Mouse (Mus musculus) forebrain, postnatal 0 days (tissue): ENCODE results near the gene Mypn. TPM values are rescaled to one million over a fixed set of nuclear protein-coding genes. Genes with fewer than 3 reads are reported as not detected.

Experiments used
- ATAC-seq: fragments of 200-750 bp; cut with Nextera tagmentation; 2 replicates; pipeline ENCODE4 v1.8.0; 2017; ENCODE audit warnings: mild to moderate bottlenecking, moderate library complexity
- DNase-seq: peaks from one replicate; pipeline ENCODE4 v3.0.0-alpha.2; 2015
- H3K27ac ChIP-seq: fragments of 300-500 bp; sonication (generic); 2 replicates; pipeline ENCODE4 v1.5.1; 2014; ENCODE audit warnings: low read depth, mild to moderate bottlenecking, antibody characterized with exemption, low read length, moderate library complexity, mixed read lengths
- H3K27me3 ChIP-seq: fragments of 300-500 bp; sonication (generic); 2 replicates; pipeline ENCODE4 v1.6.1; 2014; ENCODE audit warnings: mild to moderate bottlenecking, low read length, mixed read lengths; ENCODE audit not compliant: insufficient read depth
- H3K36me3 ChIP-seq: fragments of 300-500 bp; sonication (generic); 2 replicates; pipeline ENCODE4 v1.6.1; 2014; ENCODE audit warnings: mild to moderate bottlenecking, moderate library complexity; ENCODE audit not compliant: insufficient read depth
- H3K4me1 ChIP-seq: fragments of 300-500 bp; sonication (generic); 2 replicates; pipeline ENCODE4 v1.6.1; 2014; ENCODE audit warnings: antibody characterized with exemption; ENCODE audit not compliant: insufficient read depth
- H3K4me2 ChIP-seq: fragments of 300-500 bp; sonication (generic); 2 replicates; pipeline ENCODE4 v1.6.1; 2014; ENCODE audit warnings: low read depth, mild to moderate bottlenecking, moderate library complexity
- H3K4me3 ChIP-seq: fragments of 300-500 bp; sonication (generic); 2 replicates; pipeline ENCODE4 v1.5.1; 2014; ENCODE audit warnings: low read depth, low read length, mixed read lengths
- H3K9ac ChIP-seq: fragments of 300-500 bp; sonication (generic); 2 replicates; pipeline ENCODE4 v1.6.1; 2014; ENCODE audit warnings: mild to moderate bottlenecking
- H3K9me3 ChIP-seq: fragments of 300-500 bp; sonication (generic); 2 replicates; pipeline ENCODE4 v1.6.1; 2016; ENCODE audit warnings: low read length
- CTCF ChIP-seq: sonication (generic); IDR thresholded peaks from 2 replicates; pipeline ENCODE4 v1.5.1; 2016; ENCODE audit warnings: antibody characterized with exemption, control low read depth, low read depth
- WGBS: fragments of 180-500 bp; shearing (Covaris S2); extraction: QIAGEN DNeasy Blood & Tissue Kit; methylation state at CpG from one replicate; pipeline ENCODE4 v1.1.7; 2014; 5-methylcytosine and 5-hydroxymethylcytosine counted together
- polyA plus RNA-seq: library from polyadenylated mRNA; unstranded; fragments of >200 nt; fragmentation: Nextera tagmentation; extraction: Ambion mirVana; gene quantifications from 2 replicates; pipeline ENCODE4 v1.2.1, GENCODE M21; 2015
- total RNA-seq: library from RNA; depleted of rRNA; stranded (reverse); fragments of >200 nt; gene quantifications from 2 replicates; pipeline ENCODE4 v1.2.3, GENCODE M21; 2014; rRNA removed

Mypn gene
- 0.62 and 1.2 TPM in 2 replicates for total RNA-seq
- 0.36 and 0.67 TPM in 2 replicates for polyA plus RNA-seq

GRCm38 (mm10) chr10:63203728-63204127 is at the start of gene Mypn:
TSS of gene Mypn (minus strand) at chr10:63203952.
- H3K27me3 ChIP-seq: no peaks in the 10 kb centered on the region
- H3K4me1 ChIP-seq: no peaks in the 10 kb centered on the region
- WGBS: 93% methylated on average over 15 of the region's 15 CpGs
- H3K4me2 ChIP-seq: no peak within 1 kb of the TSS
- H3K36me3 ChIP-seq: no peaks in the 10 kb centered on the region
- H3K9ac ChIP-seq: no peak within 1 kb of the TSS
- TF ChIP-seq CTCF: no peak
- no peak within 1 kb of the TSS for H3K4me3 ChIP-seq
- no peak for DNase-seq
- no peaks in the 10 kb centered on the region for H3K9me3 ChIP-seq
- no peak for ATAC-seq
- H3K27ac ChIP-seq: no peak within 1 kb of the TSS

- no peak overlapping the region for H3K4me2 ChIP-seq
- WGBS: 89% methylated on average over 6 of the region's 6 CpGs
- ATAC-seq: no peak
- no peaks in the 10 kb centered on the region for H3K27me3 ChIP-seq
- H3K9ac ChIP-seq: no peak overlapping the region
- no peak overlapping the region for H3K4me3 ChIP-seq
- H3K4me1 ChIP-seq: peaks cover 5% of the 10 kb centered on the region; the same call in 1 of the 2 replicates
- H3K27ac ChIP-seq: no peak overlapping the region
- TF ChIP-seq CTCF: no peak
- H3K9me3 ChIP-seq: no peaks in the 10 kb centered on the region
- peaks cover 7% of the 10 kb centered on the region for H3K36me3 ChIP-seq
- no peak for DNase-seq
Measured at GRCm38 (mm10) chr10:63248421-63248820, 44.7 kb upstream of the Mypn start.

- H3K9ac ChIP-seq: no peak overlapping the region
- H3K9me3 ChIP-seq: no peaks in the 10 kb centered on the region
- no peak overlapping the region for H3K4me2 ChIP-seq
- TF ChIP-seq CTCF: no peak
- DNase-seq (no peak), ATAC-seq (no peak)
- 75% methylated on average over 7 of the region's 7 CpGs for WGBS
- H3K27me3 ChIP-seq: no peaks in the 10 kb centered on the region
- H3K27ac ChIP-seq: no peak overlapping the region
- peaks cover 9% of the 10 kb centered on the region for H3K4me1 ChIP-seq
- no peak overlapping the region for H3K4me3 ChIP-seq
- H3K36me3 ChIP-seq: no peaks in the 10 kb centered on the region
Measured at GRCm38 (mm10) chr10:63247457-63247856, 43.7 kb upstream of the Mypn start.

- 97% methylated on average over 3 of the region's 3 CpGs for WGBS
- no peak for DNase-seq
Measured at GRCm38 (mm10) chr10:63245846-63246245, 42.1 kb upstream of the Mypn start.

GRCm38 (mm10) chr10:63244746-63245145 is 41.0 kb upstream of the Mypn start:
- Histone ChIP-seq H3K9ac (peak overlapping the region; percentile 86; the same call in 1 of the 2 replicates), H3K27me3 (no peaks in the 10 kb centered on the region), H3K4me3 (peak overlapping the region; percentile 91), H3K4me1 (peaks cover 10% of the 10 kb centered on the region), H3K36me3 (no peaks in the 10 kb centered on the region), H3K4me2 (peak overlapping the region; percentile 67), H3K27ac (no peak overlapping the region), H3K9me3 (no peaks in the 10 kb centered on the region)
- DNase-seq (no peak), ATAC-seq (no peak)
- WGBS: 18% methylated on average over 5 of the region's 5 CpGs
- peak; percentile 46 for TF ChIP-seq CTCF

More at GRCm38 (mm10) chr10:63245846-63246245, 42.1 kb upstream of the Mypn start:
- Histone ChIP-seq H3K9ac (no peak overlapping the region), H3K4me1 (peaks cover 10% of the 10 kb centered on the region), H3K9me3 (no peaks in the 10 kb centered on the region), H3K36me3 (no peaks in the 10 kb centered on the region), H3K4me3 (no peak overlapping the region), H3K4me2 (no peak overlapping the region), H3K27me3 (no peaks in the 10 kb centered on the region), H3K27ac (no peak overlapping the region)
- TF ChIP-seq CTCF: no peak
- no peak for ATAC-seq

GRCm38 (mm10) chr10:63244055-63244671 is 40.4 kb upstream of the Mypn start:
- no peaks in the 10 kb centered on the region for H3K27me3 ChIP-seq
- peaks cover 10% of the 10 kb centered on the region for H3K4me1 ChIP-seq
- H3K4me2 ChIP-seq: peak overlapping the region; percentile 67
- peak overlapping the region; percentile 91 for H3K4me3 ChIP-seq
- H3K27ac ChIP-seq: peak overlapping the region; percentile 94
- H3K9me3 ChIP-seq: no peaks in the 10 kb centered on the region
- ATAC-seq (peak; percentile 54), DNase-seq (peak; percentile 9)
- no peaks in the 10 kb centered on the region for H3K36me3 ChIP-seq
- no peak for TF ChIP-seq CTCF
- peak overlapping the region; percentile 86 for H3K9ac ChIP-seq
- WGBS: under 1% methylated on average over 41 of the region's 41 CpGs

- no peaks in the 10 kb centered on the region for H3K27me3 ChIP-seq
- DNase-seq (peak; percentile 97), ATAC-seq (peak; percentile 99)
- no peaks in the 10 kb centered on the region for H3K36me3 ChIP-seq
- peak within 1 kb of the TSS; percentile 91 for H3K4me3 ChIP-seq
- no peak for TF ChIP-seq CTCF
- H3K4me1 ChIP-seq: peaks cover 10% of the 10 kb centered on the region
- peak within 1 kb of the TSS; percentile 86 for H3K9ac ChIP-seq
- no peaks in the 10 kb centered on the region for H3K9me3 ChIP-seq
- WGBS: under 1% methylated on average over 42 of the region's 44 CpGs
- H3K4me2 ChIP-seq: peak within 1 kb of the TSS; percentile 67
- H3K27ac ChIP-seq: peak within 1 kb of the TSS; percentile 94
Measured at GRCm38 (mm10) chr10:63243493-63244054, 39.8 kb upstream of the Mypn start, which contains the start of gene Herc4. TSS of gene Herc4 (plus strand) at chr10:63243810.
